Mouse (Mus musculus): Measurements from ENCODE around the gene Ado. TPM values are rescaled to one million over a fixed set of nuclear protein-coding genes. Genes with fewer than 3 reads are reported as not detected.

Gene Ado
- polyA plus RNA-seq, 1 experiment from 2014 or later, result 24.2 TPM

DNA sequence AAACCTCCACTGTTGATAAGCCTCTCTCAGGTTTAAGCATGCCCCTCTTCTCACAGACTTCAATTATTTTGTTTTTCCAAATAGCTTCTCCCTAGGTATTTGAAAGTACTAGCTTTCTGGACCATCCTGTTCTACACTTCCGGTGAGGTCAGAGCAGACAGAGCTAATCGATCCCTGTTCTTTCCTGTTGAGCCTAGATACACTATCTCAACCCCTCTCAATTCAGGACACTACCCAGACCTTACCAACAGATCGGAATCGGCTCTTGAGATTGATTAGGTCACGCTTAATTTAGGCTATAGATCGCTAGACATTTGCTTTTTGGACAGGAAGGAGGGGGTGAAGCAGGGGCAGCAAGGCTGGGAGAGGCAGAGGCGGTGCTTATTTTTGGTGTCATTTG is 35.9 kb downstream of the Ado start:
- Histone ChIP-seq H3K36me3 (ENCODE audit: control insufficient read depth, insufficient read depth, low read length) (no peaks in the 10 kb centered on the region), H3K27me3 (ENCODE audit: control insufficient read depth, insufficient read depth, low read length) (no peaks in the 10 kb centered on the region), H3K4me2 (replicated peaks; ENCODE audit: low read depth) (no peak overlapping the region), H3K9ac (ENCODE audit: low read length) (no peak overlapping the region), H3K4me3 (ENCODE audit: low read depth, low read length) (no peak overlapping the region), H3K4me1 (replicated peaks; ENCODE audit: control insufficient read depth, insufficient read depth) (no peaks in the 10 kb centered on the region), H3K27ac (replicated peaks) (no peak overlapping the region), H3K9me3 (ENCODE audit: control insufficient read depth, low read length) (no peaks in the 10 kb centered on the region)
- ATAC-seq (ENCODE audit: low FRiP score, low TSS enrichment), result no peak
- 72% methylated on average over 7 of the region's 7 CpGs for WGBS
- DNase-seq (ENCODE audit: low spot score), result no peak
- no peak for TF ChIP-seq CTCF (IDR thresholded peaks at IDR 0.05; ENCODE audit: low read depth)
- TF ChIP-seq EP300 (optimal IDR thresholded peaks at IDR 0.05), result no peak

DNA sequence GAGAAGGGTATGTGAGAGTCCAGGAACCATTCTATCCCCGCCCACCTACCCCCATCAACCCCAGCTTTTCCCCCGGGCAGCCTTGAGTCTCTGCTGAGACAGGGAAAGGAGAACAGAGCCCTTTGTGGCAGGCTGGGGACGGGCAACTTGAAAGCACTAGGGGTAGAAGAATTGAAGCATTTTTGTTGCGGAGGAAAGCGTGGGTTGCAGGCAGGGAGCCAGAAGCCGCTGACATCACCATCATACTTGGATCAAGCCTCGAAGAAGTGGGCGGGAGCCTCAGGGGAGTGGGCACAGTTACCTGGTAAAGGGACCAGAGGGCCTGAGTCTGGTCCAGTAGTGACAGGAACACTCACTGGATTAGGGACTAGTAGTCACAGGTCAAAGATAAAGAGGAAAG is 36.5 kb downstream of the Ado start:
- WGBS, result 73% methylated on average over 8 of the region's 8 CpGs

DNA sequence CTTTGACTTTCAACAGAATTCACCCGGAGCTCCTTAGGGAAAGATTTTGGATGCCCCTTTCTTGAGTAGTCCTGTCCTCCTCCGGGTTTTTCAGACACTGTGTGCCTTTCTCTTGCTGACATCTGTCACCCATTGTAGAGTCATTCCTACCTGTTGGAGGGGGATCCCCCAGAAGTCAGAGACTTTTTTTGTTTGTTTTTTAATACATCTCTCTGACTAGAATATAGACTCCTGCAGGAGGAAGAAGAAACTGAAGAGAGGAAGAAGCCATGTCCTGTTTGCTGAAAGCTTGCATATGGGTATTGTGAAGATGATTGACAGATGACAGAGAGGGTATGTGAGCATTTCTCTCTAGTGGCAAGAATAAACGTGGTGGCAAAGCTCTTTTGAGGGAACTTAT is 43.5 kb downstream of the Ado start:
- no peak for TF ChIP-seq CTCF (IDR thresholded peaks at IDR 0.05; ENCODE audit: low read depth)
- no peaks in the 10 kb centered on the region for H3K27me3 ChIP-seq (ENCODE audit: control insufficient read depth, insufficient read depth, low read length)

More for the DNA sequence above, 36.5 kb downstream of the Ado start:
- H3K36me3 ChIP-seq (ENCODE audit: control insufficient read depth, insufficient read depth, low read length), result no peaks in the 10 kb centered on the region
- no peak overlapping the region for H3K4me3 ChIP-seq (ENCODE audit: low read depth, low read length)
- H3K4me2 ChIP-seq (replicated peaks; ENCODE audit: low read depth), result no peak overlapping the region
- no peak for TF ChIP-seq CTCF (IDR thresholded peaks at IDR 0.05; ENCODE audit: low read depth)
- TF ChIP-seq EP300 (optimal IDR thresholded peaks at IDR 0.05), result no peak
- DNase-seq (ENCODE audit: low spot score) (no peak), ATAC-seq (ENCODE audit: low FRiP score, low TSS enrichment) (no peak)
- no peaks in the 10 kb centered on the region for H3K9me3 ChIP-seq (ENCODE audit: control insufficient read depth, low read length)
- no peak overlapping the region for H3K27ac ChIP-seq (replicated peaks)
- no peaks in the 10 kb centered on the region for H3K27me3 ChIP-seq (ENCODE audit: control insufficient read depth, insufficient read depth, low read length)
- H3K4me1 ChIP-seq (replicated peaks; ENCODE audit: control insufficient read depth, insufficient read depth), result no peaks in the 10 kb centered on the region
- H3K9ac ChIP-seq (ENCODE audit: low read length), result no peak overlapping the region

DNA sequence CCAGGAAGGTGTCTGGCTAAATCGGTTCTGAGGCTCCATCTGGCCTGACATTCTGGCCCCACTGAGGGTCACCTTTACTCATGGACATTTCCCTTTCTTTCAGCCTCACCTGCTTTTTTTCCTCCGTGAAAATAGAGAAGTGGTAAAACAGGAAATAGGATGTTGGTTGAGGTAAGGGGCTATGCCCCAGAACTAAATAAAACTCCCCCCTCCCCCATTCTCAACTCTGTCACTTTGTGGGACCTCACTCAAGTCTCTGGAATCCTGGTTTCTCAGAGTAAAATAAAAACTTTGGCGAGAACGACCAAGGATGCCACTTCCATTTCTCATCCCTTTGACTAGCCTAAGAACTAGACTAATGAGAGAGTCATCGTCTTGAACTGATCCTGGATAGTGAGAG is 44.7 kb downstream of the Ado start:
- TF ChIP-seq CTCF (IDR thresholded peaks at IDR 0.05; ENCODE audit: low read depth) (no peak), EP300 (optimal IDR thresholded peaks at IDR 0.05) (no peak)
- Histone ChIP-seq H3K4me2 (replicated peaks; ENCODE audit: low read depth) (no peak overlapping the region), H3K36me3 (ENCODE audit: control insufficient read depth, insufficient read depth, low read length) (no peaks in the 10 kb centered on the region), H3K9me3 (ENCODE audit: control insufficient read depth, low read length) (no peaks in the 10 kb centered on the region), H3K4me1 (replicated peaks; ENCODE audit: control insufficient read depth, insufficient read depth) (no peaks in the 10 kb centered on the region), H3K4me3 (ENCODE audit: low read depth, low read length) (no peak overlapping the region), H3K27me3 (ENCODE audit: control insufficient read depth, insufficient read depth, low read length) (no peaks in the 10 kb centered on the region), H3K27ac (replicated peaks) (no peak overlapping the region), H3K9ac (ENCODE audit: low read length) (no peak overlapping the region)
- 46% methylated on average over 5 of the region's 5 CpGs for WGBS
- ATAC-seq (ENCODE audit: low FRiP score, low TSS enrichment) (no peak), DNase-seq (ENCODE audit: low spot score) (no peak)

More for the DNA sequence above, 43.5 kb downstream of the Ado start:
- 58% methylated on average over 3 of the region's 3 CpGs for WGBS
- DNase-seq (ENCODE audit: low spot score) (no peak), ATAC-seq (ENCODE audit: low FRiP score, low TSS enrichment) (no peak)
- H3K4me2 ChIP-seq (replicated peaks; ENCODE audit: low read depth), result no peak overlapping the region
- no peak overlapping the region for H3K9ac ChIP-seq (ENCODE audit: low read length)
- no peaks in the 10 kb centered on the region for H3K36me3 ChIP-seq (ENCODE audit: control insufficient read depth, insufficient read depth, low read length)
- H3K27ac ChIP-seq (replicated peaks), result no peak overlapping the region
- no peaks in the 10 kb centered on the region for H3K4me1 ChIP-seq (replicated peaks; ENCODE audit: control insufficient read depth, insufficient read depth)
- no peaks in the 10 kb centered on the region for H3K9me3 ChIP-seq (ENCODE audit: control insufficient read depth, low read length)
- H3K4me3 ChIP-seq (ENCODE audit: low read depth, low read length), result no peak overlapping the region

DNA sequence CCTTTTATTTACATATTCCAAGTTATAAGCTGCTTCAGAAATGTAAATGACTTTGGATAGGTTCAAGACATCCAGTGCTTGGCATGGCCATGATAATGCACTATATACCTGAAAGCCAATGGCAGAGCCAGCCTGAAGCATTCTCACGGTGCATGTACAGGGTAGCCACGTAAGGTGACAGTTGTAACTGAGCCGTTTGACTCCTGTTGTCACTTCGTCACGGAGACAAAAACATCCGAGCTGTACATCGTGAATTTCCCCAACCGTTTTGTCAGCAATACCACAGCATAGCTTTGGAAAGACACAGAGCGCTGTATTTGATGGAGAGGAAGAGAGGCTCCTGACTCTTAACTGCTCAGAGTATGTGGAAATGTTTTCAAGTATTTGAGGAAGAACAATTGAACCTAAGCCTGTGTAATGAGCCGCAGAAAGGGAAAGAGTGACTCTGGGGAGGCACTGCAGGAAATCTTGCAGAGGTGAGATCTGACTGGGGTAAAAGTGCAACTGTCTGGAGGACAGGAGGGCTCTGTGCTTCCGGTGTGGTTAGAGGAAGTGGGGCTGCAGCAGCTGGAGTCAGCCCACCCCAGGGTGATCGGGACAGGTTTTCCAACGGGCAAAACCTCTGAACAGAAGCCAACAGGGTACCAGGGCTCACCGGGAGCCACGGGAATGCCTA is 45.3 kb downstream of the Ado start:
- no peaks in the 10 kb centered on the region for H3K36me3 ChIP-seq (ENCODE audit: control insufficient read depth, insufficient read depth, low read length)
- no peaks in the 10 kb centered on the region for H3K4me1 ChIP-seq (replicated peaks; ENCODE audit: control insufficient read depth, insufficient read depth)
- ATAC-seq (ENCODE audit: low FRiP score, low TSS enrichment) (no peak), DNase-seq (ENCODE audit: low spot score) (no peak)
- no peaks in the 10 kb centered on the region for H3K9me3 ChIP-seq (ENCODE audit: control insufficient read depth, low read length)
- H3K4me3 ChIP-seq (ENCODE audit: low read depth, low read length), result no peak overlapping the region
- H3K9ac ChIP-seq (ENCODE audit: low read length), result no peak overlapping the region
- no peak for TF ChIP-seq CTCF (IDR thresholded peaks at IDR 0.05; ENCODE audit: low read depth)
- no peak for TF ChIP-seq EP300 (optimal IDR thresholded peaks at IDR 0.05)
- 61% methylated on average over 15 of the region's 15 CpGs for WGBS
- H3K4me2 ChIP-seq (replicated peaks; ENCODE audit: low read depth), result no peak overlapping the region
- no peak overlapping the region for H3K27ac ChIP-seq (replicated peaks)
- no peaks in the 10 kb centered on the region for H3K27me3 ChIP-seq (ENCODE audit: control insufficient read depth, insufficient read depth, low read length)

DNA sequence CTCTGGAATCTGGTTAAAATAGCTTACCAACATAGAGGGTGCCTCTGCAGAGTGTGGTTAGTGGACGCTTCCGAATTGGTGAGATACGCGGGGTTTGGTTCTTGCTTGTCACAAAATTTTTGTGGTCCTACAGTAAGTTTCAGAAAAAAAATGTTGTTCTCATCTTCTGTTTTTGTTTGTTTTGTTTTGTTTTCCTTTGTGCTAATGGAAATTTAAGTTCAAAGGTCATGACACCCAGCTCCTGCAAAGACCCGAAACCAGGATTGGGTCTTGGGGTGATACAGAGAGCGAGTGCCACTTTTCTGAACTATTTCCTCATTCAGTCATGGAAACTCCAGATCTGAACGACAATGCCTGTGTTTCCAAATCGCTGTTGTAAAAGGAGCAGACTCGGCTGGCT is 50.8 kb downstream of the Ado start:
- Histone ChIP-seq H3K4me3 (ENCODE audit: low read depth, low read length) (no peak overlapping the region), H3K9ac (ENCODE audit: low read length) (no peak overlapping the region), H3K4me1 (replicated peaks; ENCODE audit: control insufficient read depth, insufficient read depth) (no peaks in the 10 kb centered on the region), H3K36me3 (ENCODE audit: control insufficient read depth, insufficient read depth, low read length) (no peaks in the 10 kb centered on the region), H3K27ac (replicated peaks) (no peak overlapping the region), H3K9me3 (ENCODE audit: control insufficient read depth, low read length) (no peaks in the 10 kb centered on the region), H3K27me3 (ENCODE audit: control insufficient read depth, insufficient read depth, low read length) (no peaks in the 10 kb centered on the region), H3K4me2 (replicated peaks; ENCODE audit: low read depth) (no peak overlapping the region)
- 94% methylated on average over 9 of the region's 9 CpGs for WGBS
- no peak for TF ChIP-seq EP300 (optimal IDR thresholded peaks at IDR 0.05)
- no peak for TF ChIP-seq CTCF (IDR thresholded peaks at IDR 0.05; ENCODE audit: low read depth)
- ATAC-seq (ENCODE audit: low FRiP score, low TSS enrichment) (no peak), DNase-seq (ENCODE audit: low spot score) (no peak)

Measured in stomach, postnatal 0 days (tissue).